Mouse (Mus musculus) WW6 (cell line): ENCODE data around the gene Fcgr4.

Experiments
- DNase-seq: peaks from one replicate; pipeline ENCODE4 v3.0.0-alpha.2; 2013; ENCODE audit warnings: low read depth, low spot score

Fcgr4 gene

GRCm38 (mm10) chr1:171011733-171012132 is 7.0 kb upstream of the Fcgr4 start:
- DNase-seq, result no peak

- DNase-seq, result no peak
These were observed 1.9 kb upstream of the Fcgr4 start for GRCm38 (mm10) chr1:171016676-171017356.

GRCm38 (mm10) chr1:171017468-171018158 is 1.1 kb upstream of the Fcgr4 start:
- DNase-seq, result no peak

- no peak for DNase-seq
These were observed 711 bp downstream of the Fcgr4 start for GRCm38 (mm10) chr1:171019311-171019950.

GRCm38 (mm10) chr1:171031752-171032151 is 13.0 kb downstream of the Fcgr4 start:
- no peak for DNase-seq

GRCm38 (mm10) chr1:171032691-171033090 is 14.0 kb downstream of the Fcgr4 start:
- DNase-seq, result no peak

GRCm38 (mm10) chr1:171033196-171033595 is 14.5 kb downstream of the Fcgr4 start:
- DNase-seq, result no peak

- DNase-seq, result no peak
These were observed 15.0 kb downstream of the Fcgr4 start for GRCm38 (mm10) chr1:171033756-171034155.

GRCm38 (mm10) chr1:171034201-171034600 is 15.5 kb downstream of the Fcgr4 start:
- DNase-seq, result no peak

- no peak for DNase-seq
These were observed 16.9 kb downstream of the Fcgr4 start for GRCm38 (mm10) chr1:171035611-171036010.

GRCm38 (mm10) chr1:171036550-171037324 is 18.0 kb downstream of the Fcgr4 start:
- DNase-seq, result no peak

GRCm38 (mm10) chr1:171037861-171038721 is 19.4 kb downstream of the Fcgr4 start:
- no peak for DNase-seq

GRCm38 (mm10) chr1:171039135-171039534 is 20.4 kb downstream of the Fcgr4 start:
- DNase-seq, result no peak

GRCm38 (mm10) chr1:171039880-171040279 is 21.2 kb downstream of the Fcgr4 start:
- no peak for DNase-seq

- DNase-seq, result no peak
These were observed 25.0 kb downstream of the Fcgr4 start for GRCm38 (mm10) chr1:171043594-171044153.

GRCm38 (mm10) chr1:171044365-171045078 is 25.8 kb downstream of the Fcgr4 start:
- DNase-seq, result no peak

- no peak for DNase-seq
These were observed 26.4 kb downstream of the Fcgr4 start for GRCm38 (mm10) chr1:171045079-171045465.

GRCm38 (mm10) chr1:171046501-171046900 is 27.8 kb downstream of the Fcgr4 start:
- DNase-seq, result no peak

GRCm38 (mm10) chr1:171049263-171049662 is 30.5 kb downstream of the Fcgr4 start:
- DNase-seq, result no peak

GRCm38 (mm10) chr1:171050774-171051173 is 32.1 kb downstream of the Fcgr4 start:
- DNase-seq, result no peak
